Mouse (Mus musculus) Patski (cell line): Measurements from ENCODE around the gene Mfap5. TPM values are rescaled to one million over a fixed set of nuclear protein-coding genes. Genes with fewer than 3 reads are reported as not detected.
"Not testable (repeated sequence)": the region's sequence is repeated elsewhere in the genome, so short reads cannot be mapped to it uniquely, and the experiment has no call there.

Experiments used
- ATAC-seq: fragments of 100-300 bp; one replicate; pipeline ENCODE4 v1.8.0; 2021
- CTCF ChIA-PET: fragments of 350-600 bp; sonication (Branson Sonifier 250); formaldehyde crosslinking; loops from one replicate; lab custom pipeline; 2022; ENCODE audit warnings: inconsistent platforms; lab: Charles Lee
- POLR2A ChIA-PET: fragments of 350-600 bp; sonication (Branson Sonifier 250); formaldehyde crosslinking; loops from one replicate; lab custom pipeline; 2022; ENCODE audit warnings: antibody characterized with exemption, inconsistent platforms; lab: Charles Lee
- DNase-seq: peaks from one replicate; pipeline ENCODE4 v3.0.0-alpha.2; 2011; ENCODE audit warnings: low read depth, low spot score
- H3K27me3 ChIP-seq: fragments of 371-371 bp; one replicate; pipeline ENCODE4 v1.5.1; 2021
- CTCF ChIP-seq: fragments of 100-300 bp; IDR thresholded peaks from one replicate; pipeline ENCODE4 v1.5.1; 2021
- in situ Hi-C: fragments of 300-500 bp; cut with MboI; formaldehyde crosslinking; loops from 3 replicates; pipeline ENCODE4 v1.11.1; 2018; ENCODE audit warnings: low pct_unique_long_range_greater_than_20kb, mixed read lengths
- polyA plus RNA-seq: library from polyadenylated mRNA; unstranded; gene quantifications from one replicate; pipeline ENCODE4 v1.2.3, GENCODE M21; 2021

Gene Mfap5
- polyA plus RNA-seq, 1 experiment from 2014 or later: not detected

- H3K27me3 ChIP-seq: peaks cover 25% of the 10 kb centered on the region
- in situ Hi-C loops: no loop called here
- DNase-seq (no peak), ATAC-seq (no peak)
- ChIA-PET CTCF (interaction anchor here (0.6 to 2.3 kb wide), 10 partner anchors 8 to 92 kb away, joined by 3 to 15 read pairs (median 4); partner anchors contain the start of gene Rimklb), POLR2A (no interaction called here)
- peak; percentile 64 for TF ChIP-seq CTCF
Measured at GRCm38 (mm10) chr6:122556959-122557561, 51.4 kb downstream of the Mfap5 start.

DNA sequence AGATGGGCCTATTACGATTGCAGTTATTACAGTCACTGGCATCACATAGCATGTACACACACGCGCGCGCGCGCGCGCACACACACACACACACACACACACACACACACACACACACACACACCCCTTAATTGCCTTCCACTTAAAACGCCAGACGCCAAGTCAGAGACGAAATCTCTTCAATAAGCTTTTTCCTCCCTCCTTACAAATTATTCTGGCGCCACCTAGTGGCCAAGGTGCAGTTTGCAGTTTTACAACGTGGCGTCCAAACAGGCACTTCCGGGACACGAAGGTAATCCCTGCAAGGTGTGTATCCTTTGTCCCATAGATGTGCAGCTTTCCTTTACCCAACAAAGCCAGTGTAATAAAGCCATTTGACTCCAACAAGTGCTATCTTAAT lies 54.8 kb downstream of the Mfap5 start:
- ChIA-PET POLR2A (no interaction called here), CTCF (interaction anchor here (0.6 to 1.0 kb wide), 3 partner anchors 19 to 72 kb away, joined by 3 to 4 read pairs (median 3); no protein-coding TSS in a partner anchor)
- no peak for DNase-seq
- no peak for ATAC-seq
- H3K27me3 ChIP-seq: peaks cover 31% of the 10 kb centered on the region
- TF ChIP-seq CTCF: peak; percentile 82
- in situ Hi-C loops: loop anchor here (5.0 to 10.0 kb wide), 2 partner anchors 63 to 166 kb away; partner anchors contain the start of gene Rimklb

DNA sequence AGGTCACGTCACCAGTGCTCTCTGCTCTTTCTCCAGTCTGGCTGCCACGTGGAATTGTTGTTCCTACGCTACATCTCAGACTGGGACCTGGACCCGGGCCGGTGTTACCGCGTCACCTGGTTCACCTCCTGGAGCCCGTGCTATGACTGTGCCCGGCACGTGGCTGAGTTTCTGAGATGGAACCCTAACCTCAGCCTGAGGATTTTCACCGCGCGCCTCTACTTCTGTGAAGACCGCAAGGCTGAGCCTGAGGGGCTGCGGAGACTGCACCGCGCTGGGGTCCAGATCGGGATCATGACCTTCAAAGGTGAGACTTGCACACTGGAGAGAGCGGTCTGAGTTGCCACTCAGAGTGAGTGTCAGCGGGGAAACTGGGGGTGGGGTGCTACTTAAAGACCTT lies 55.4 kb downstream of the Mfap5 start:
- ChIA-PET POLR2A (no interaction called here), CTCF (no interaction called here)
- peaks cover 25% of the 10 kb centered on the region for H3K27me3 ChIP-seq
- in situ Hi-C loops: loop anchor here (5.0 to 10.0 kb wide), 2 partner anchors 64 to 166 kb away; partner anchors contain the start of gene Rimklb
- no peak for TF ChIP-seq CTCF
- DNase-seq (no peak), ATAC-seq (no peak)

DNA sequence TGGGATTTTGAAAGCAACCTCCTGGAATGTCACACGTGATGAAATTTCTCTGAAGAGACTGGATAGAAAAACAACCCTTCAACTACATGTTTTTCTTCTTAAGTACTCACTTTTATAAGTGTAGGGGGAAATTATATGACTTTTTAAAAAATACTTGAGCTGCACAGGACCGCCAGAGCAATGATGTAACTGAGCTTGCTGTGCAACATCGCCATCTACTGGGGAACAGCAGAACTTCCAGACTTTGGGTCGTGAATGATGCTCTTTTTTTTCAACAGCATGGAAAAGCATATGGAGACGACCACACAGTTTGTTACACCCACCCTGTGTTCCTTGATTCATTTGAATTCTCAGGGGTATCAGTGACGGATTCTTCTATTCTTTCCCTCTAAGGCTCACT lies 56.8 kb downstream of the Mfap5 start:
- ATAC-seq (no peak), DNase-seq (peak; percentile 9)
- CTCF ChIA-PET: interaction anchor here (0.9 kb wide), 1 partner anchor 38 kb away, joined by 3 read pairs; no protein-coding TSS in a partner anchor
- in situ Hi-C loops: loop anchor here (5.0 to 10.0 kb wide), 2 partner anchors 65 to 168 kb away; partner anchors contain the start of gene Rimklb
- H3K27me3 ChIP-seq: peaks cover 19% of the 10 kb centered on the region
- peak; percentile 88 for TF ChIP-seq CTCF
- POLR2A ChIA-PET: no interaction called here

- ChIA-PET POLR2A (interaction anchor here (1.5 kb wide), 1 partner anchor 10 kb away, joined by 4 read pairs; no protein-coding TSS in a partner anchor), CTCF (interaction anchor here (1.4 kb wide), 1 partner anchor 12 kb away, joined by 3 read pairs; no protein-coding TSS in a partner anchor)
- in situ Hi-C loops: loop anchor here (10.0 kb wide), 1 partner anchor 170 kb away; no protein-coding TSS in a partner anchor
- peaks cover 23% of the 10 kb centered on the region for H3K27me3 ChIP-seq
- no peak for TF ChIP-seq CTCF
- no peak for ATAC-seq
- no peak for DNase-seq
Measured at GRCm38 (mm10) chr6:122565070-122565784, 59.6 kb downstream of the Mfap5 start.

DNA sequence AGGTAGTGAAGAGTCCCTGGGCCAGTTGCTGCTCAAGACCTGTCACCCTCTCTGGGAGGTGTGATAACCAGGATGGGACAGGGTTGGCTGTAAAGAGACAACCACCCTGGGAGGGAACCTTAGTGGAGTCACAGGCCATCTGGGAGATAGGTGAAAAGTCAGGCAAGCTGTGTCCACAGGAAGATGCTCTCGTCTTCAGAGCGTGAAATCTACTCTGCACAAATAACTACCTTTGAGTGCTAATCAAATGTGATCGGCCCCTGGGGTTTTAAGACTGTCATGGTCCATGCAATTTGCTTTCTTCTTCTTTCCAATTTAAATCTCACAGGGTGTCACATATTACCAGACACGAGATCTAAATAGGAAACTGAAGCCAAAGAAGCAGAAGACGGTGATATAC lies 63.5 kb downstream of the Mfap5 start:
- in situ Hi-C loops: loop anchor here (10.0 kb wide), 1 partner anchor 174 kb away; no protein-coding TSS in a partner anchor
- CTCF ChIA-PET: no interaction called here
- H3K27me3 ChIP-seq: peaks cover 7% of the 10 kb centered on the region
- ATAC-seq (no peak), DNase-seq (no peak)
- TF ChIP-seq CTCF: no peak
- POLR2A ChIA-PET: no interaction called here

GRCm38 (mm10) chr6:122569762-122570161 lies 64.1 kb downstream of the Mfap5 start:
- no peak for ATAC-seq
- in situ Hi-C loops: loop anchor here (10.0 kb wide), 1 partner anchor 175 kb away; no protein-coding TSS in a partner anchor
- H3K27me3 ChIP-seq: peaks cover 7% of the 10 kb centered on the region
- TF ChIP-seq CTCF: no peak
- no peak for DNase-seq
- CTCF ChIA-PET: no interaction called here
- POLR2A ChIA-PET: no interaction called here

- in situ Hi-C loops: no loop called here
- DNase-seq (no peak), ATAC-seq (no peak)
- ChIA-PET POLR2A (no interaction called here), CTCF (interaction anchor here (2.4 kb wide), 1 partner anchor 14 kb away, joined by 8 read pairs; no protein-coding TSS in a partner anchor)
- TF ChIP-seq CTCF: no peak
- H3K27me3 ChIP-seq: peaks cover 7% of the 10 kb centered on the region
Measured at GRCm38 (mm10) chr6:122570695-122571616, 65.3 kb downstream of the Mfap5 start.

- ChIA-PET POLR2A (no interaction called here), CTCF (interaction anchor here (2.4 kb wide), 1 partner anchor 15 kb away, joined by 8 read pairs; no protein-coding TSS in a partner anchor)
- DNase-seq (no peak), ATAC-seq (no peak)
- no peak for TF ChIP-seq CTCF
- H3K27me3 ChIP-seq: peaks cover 7% of the 10 kb centered on the region
- in situ Hi-C loops: no loop called here
Measured at GRCm38 (mm10) chr6:122571617-122571959, 65.9 kb downstream of the Mfap5 start.

DNA sequence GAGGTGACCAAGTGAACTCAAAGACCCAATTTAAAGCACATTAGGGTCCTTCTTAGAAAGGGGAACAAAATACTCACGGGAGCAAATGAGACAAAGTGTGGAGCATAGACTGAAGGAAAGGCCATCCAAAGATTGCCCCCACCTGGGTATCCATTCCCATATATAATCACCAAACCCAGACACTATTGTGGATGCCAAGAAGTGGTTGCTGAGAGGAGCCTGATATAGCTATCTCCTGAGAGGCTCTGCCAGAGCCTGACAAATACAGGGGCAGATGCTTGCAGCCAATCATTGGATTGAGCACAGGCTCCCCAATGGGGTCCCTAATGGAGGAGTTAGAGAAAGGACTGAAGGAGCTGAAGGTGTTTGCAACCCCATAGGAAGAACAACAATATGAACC lies 69.4 kb downstream of the Mfap5 start:
- ChIA-PET POLR2A (interaction anchor here (1.6 kb wide), 1 partner anchor 9 kb away, joined by 4 read pairs; no protein-coding TSS in a partner anchor), CTCF (interaction anchor here (1.4 kb wide), 1 partner anchor 19 kb away, joined by 7 read pairs; no protein-coding TSS in a partner anchor)
- DNase-seq, in situ Hi-C loops, H3K27me3 ChIP-seq, ATAC-seq: not testable (repeated sequence)
